Mouse (Mus musculus): ENCODE measurements around the gene Nbea.

The Nbea gene

GRCm38 (mm10) chr3:56183159-56184133, at the start of gene Nbea:
Nbea (minus strand) TSS chr3:56183701.
- DNase-seq: peak; percentile 77 to 79

GRCm38 (mm10) chr3:56229283-56229682, 45.8 kb upstream of the Nbea start:
- DNase-seq: no peak

- no peak for DNase-seq
These were observed 32.5 kb upstream of the Nbea start for GRCm38 (mm10) chr3:56215989-56216388.

DNA sequence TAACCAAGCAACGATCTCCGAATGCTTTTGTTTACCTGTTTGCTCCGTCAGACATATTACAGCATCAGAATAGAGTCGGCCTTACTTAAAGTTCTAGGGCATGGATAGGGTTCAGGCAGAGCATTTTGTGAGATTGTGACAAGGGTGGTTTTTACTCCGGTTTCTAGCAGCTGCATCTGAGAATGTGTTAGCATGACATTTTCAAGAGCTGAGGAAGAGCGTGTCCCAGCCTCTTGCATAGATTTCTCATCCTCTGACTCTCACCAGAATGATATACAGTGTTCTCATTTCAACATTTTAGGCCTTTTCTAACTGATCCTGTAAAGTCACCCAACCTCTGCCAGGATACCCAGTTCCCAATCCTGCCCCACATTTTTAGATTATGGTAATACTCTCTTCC, 20.5 kb upstream of the Nbea start:
- no peak for DNase-seq

DNA sequence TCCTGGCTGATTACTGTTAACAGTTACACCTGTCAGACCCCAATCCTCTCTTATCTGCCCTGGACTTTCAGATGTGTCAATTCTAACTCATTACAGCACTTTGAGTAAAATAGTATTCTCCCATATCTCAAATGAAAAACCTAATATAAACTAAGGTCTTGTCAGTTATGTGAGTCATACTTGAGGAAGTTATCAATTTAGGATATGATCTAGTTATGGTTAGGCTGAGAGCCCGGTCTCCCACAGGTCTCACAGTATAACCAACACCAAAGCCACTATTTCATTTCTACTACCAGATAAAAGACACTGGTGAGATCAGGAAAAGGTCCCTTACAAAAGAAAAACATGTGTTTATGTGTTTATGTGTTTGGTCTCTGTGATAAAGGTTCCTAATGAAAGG, 4.7 kb upstream of the Nbea start:
- DNase-seq: no peak

GRCm38 (mm10) chr3:56187131-56187779, 3.8 kb upstream of the Nbea start:
- DNase-seq: no peak

DNA sequence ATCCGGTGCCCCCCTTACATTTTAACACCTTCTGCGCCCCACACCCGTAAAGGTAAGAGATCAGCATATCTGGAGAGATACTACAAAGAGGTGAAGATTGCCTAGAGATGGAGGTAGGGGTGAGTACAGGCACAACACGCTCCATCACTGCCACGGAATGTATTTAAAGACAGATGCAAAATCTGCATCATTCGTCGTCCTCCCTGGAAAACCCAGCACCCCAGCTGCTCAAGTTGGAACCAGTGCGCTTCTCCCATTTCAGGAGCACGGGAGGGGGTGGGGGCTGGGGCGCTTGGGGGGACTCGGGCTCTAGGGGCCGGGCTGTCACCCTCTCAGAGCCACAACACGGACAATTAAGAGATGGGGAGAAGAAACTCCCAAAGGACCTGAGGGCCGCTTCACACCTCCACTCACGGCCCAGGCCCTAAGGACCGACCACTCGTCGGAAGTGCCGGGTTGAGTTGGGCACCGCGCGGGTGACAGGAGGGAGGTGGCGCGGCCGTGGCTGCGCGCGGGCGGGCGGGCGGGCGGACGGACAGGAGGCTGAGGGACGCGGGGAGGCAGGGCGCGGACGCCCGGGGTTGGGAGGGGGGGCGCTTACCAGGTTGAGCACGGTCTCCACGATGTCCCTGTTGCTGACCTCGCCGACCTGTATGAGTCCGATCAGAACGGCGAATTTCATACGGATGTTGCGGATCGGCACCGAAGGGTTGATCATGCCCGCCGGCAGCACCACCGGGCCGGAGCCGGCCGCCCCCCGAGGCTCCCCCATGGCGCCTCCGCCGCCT, 936 bp downstream of the Nbea start:
- no peak for DNase-seq

- no peak for DNase-seq
These were observed 1.5 kb downstream of the Nbea start for GRCm38 (mm10) chr3:56181991-56182370.

- no peak for DNase-seq
These were observed 2.5 kb downstream of the Nbea start for GRCm38 (mm10) chr3:56181025-56181424.

GRCm38 (mm10) chr3:56157864-56158263, 25.6 kb downstream of the Nbea start:
- DNase-seq: no peak

DNA sequence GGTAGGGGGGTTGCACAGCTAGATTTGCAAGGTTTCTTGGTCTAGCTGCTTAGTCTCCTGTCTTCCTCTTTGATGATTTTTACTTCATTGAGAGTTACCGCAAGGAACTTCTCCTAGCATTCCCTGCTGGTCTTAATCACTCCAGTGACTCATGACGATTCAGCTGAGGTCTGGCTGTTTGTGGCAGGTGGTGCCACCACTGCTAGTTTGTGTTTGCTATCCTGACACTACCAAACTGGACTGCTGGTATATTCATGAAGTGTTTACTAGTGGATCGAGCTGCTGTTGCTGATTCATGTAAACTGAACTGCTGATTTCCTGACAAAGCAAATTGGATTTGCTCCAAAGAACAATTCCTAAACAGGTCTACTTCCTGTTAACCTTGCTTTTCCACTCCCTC, 56.8 kb downstream of the Nbea start:
- peak in 1 of 2 experiments; percentile 12 for DNase-seq

DNA sequence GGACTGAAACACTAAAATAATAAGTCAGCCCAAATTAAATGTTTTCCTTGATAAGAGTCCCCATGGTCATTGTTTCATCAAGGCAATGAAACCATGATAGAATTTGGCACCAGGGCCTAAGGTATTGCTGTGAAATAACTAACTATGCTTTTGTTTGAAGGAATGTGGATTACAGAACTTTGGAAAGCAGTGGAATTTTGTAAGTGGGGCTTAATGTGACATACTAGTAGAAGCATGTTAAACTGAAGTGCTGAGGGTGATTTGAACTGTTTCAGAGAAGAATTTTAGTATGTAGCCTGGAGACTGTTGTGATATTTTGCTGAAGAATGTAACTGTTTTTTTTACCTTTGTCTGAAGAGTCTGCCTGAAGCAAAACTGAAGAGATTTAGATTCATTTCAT, 66.9 kb downstream of the Nbea start:
- no peak for DNase-seq

DNA sequence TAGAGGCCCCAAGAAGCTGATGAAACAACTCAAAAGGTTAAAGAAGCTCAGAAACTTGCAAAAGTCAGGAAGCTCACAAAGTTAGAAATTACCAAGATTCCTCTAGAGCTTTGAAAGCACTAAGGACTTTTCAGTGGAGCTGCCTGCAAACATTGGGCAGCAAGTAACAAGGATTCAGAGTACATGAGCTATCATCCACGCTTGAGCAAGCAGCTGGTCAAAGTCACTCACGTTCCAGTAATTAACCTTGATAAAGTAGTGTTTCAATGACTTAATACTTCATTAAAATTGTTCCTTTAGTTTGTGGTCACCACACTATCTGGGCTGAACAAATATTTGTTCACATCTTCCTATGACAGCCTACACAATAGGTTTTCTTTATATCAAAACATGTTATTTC, 75.4 kb downstream of the Nbea start:
- peak; percentile 18 to 36 for DNase-seq

GRCm38 (mm10) chr3:56097105-56097504, 86.4 kb downstream of the Nbea start:
- DNase-seq: no peak

- DNase-seq: peak in 1 of 2 experiments; percentile 4
These were observed 104.4 kb downstream of the Nbea start for GRCm38 (mm10) chr3:56079015-56079612.

- peak in 1 of 2 experiments; percentile 1 for DNase-seq
These were observed 115.7 kb downstream of the Nbea start for GRCm38 (mm10) chr3:56067849-56068248.

- DNase-seq: no peak
These were observed 117.0 kb downstream of the Nbea start for GRCm38 (mm10) chr3:56066360-56067040.

DNA sequence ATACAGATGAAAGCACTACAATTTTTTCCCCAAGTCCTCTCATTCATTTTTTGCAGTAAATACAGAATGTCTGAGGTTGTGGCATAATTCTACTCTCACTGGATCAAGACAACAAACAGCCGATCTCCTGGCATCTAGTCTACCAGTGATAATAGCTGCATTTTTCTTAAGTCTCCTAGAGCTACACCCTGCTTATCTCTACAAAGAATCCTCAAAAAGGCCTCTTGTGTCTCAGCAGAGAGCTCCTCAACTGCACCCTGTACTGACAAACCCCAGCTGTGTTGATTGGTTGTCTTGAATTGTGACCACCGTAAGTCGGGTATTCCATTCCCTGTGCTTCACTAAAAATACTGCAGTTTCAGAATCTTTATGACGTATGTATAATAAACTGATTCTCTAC, 118.3 kb downstream of the Nbea start:
- no peak for DNase-seq

GRCm38 (mm10) chr3:56045659-56046336, 137.7 kb downstream of the Nbea start:
- DNase-seq: no peak

- DNase-seq: no peak
These were observed 140.4 kb downstream of the Nbea start for GRCm38 (mm10) chr3:56043091-56043490.

DNA sequence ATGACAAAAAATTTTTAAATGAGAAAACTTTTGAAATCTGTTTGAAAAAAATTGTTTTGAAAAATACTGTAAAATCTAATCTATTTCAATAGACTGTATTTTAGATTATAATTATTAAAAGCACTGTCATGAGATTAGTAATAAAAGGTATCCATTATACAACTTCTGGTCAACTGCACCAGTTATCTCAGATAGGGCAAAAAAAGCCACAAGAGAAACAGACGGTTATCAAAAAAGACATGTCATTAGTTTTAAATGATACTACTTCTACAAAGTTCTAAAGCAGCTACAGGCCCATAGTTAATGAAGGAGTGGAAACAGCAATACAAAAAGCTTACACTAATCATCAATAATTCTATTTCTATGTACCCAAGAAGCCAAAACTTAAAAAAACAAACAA, 144.0 kb downstream of the Nbea start:
- DNase-seq: no peak

GRCm38 (mm10) chr3:56034596-56034995, 148.9 kb downstream of the Nbea start:
- no peak for DNase-seq

All from kidney, adult 8-10 months (tissue).